Mouse (Mus musculus) testis, adult 2 months (tissue): ENCODE data around the gene Stk11ip. TPM values are rescaled to one million over a fixed set of nuclear protein-coding genes. Genes with fewer than 3 reads are reported as not detected.
A peak's percentile ranks its signal among the peaks of the same experiment; 100 is the strongest.

Experiments
- H3K27ac ChIP-seq: fragments of 200-500 bp; 2 replicates; pipeline ENCODE4 v1.5.1; 2012; ENCODE audit warnings: low read depth, low read length; ENCODE audit not compliant: control insufficient read depth, insufficient read depth
- H3K27me3 ChIP-seq: fragments of 200-500 bp; 2 replicates; pipeline ENCODE4 v1.6.1; 2012; ENCODE audit warnings: mild to moderate bottlenecking, low read length, moderate library complexity; ENCODE audit not compliant: control insufficient read depth, insufficient read depth
- H3K36me3 ChIP-seq: fragments of 200-500 bp; 2 replicates; pipeline ENCODE4 v1.6.1; 2012; ENCODE audit warnings: mild to moderate bottlenecking, low read length; ENCODE audit not compliant: control insufficient read depth, insufficient read depth
- H3K4me1 ChIP-seq: fragments of 200-500 bp; 2 replicates; pipeline ENCODE4 v1.6.1; 2012; ENCODE audit warnings: low read length; ENCODE audit not compliant: control insufficient read depth, insufficient read depth
- H3K4me3 ChIP-seq: fragments of 200-500 bp; 2 replicates; pipeline ENCODE4 v1.5.1; 2012; ENCODE audit warnings: low read depth, mild to moderate bottlenecking, low read length, moderate library complexity, mixed read lengths; ENCODE audit not compliant: control insufficient read depth
- CTCF ChIP-seq: fragments of 200-500 bp; IDR thresholded peaks from 2 replicates; pipeline ENCODE4 v1.5.1; 2012; ENCODE audit warnings: low read depth, mild to moderate bottlenecking, inconsistent platforms, low read length, moderate library complexity; ENCODE audit not compliant: control insufficient read depth, insufficient read depth, insufficient replicate concordance
- POLR2A ChIP-seq: fragments of 200-500 bp; IDR thresholded peaks from 2 replicates; pipeline ENCODE4 v1.6.1; 2012; ENCODE audit warnings: low read depth, mild to moderate bottlenecking, inconsistent platforms, low read length, moderate library complexity; ENCODE audit not compliant: control insufficient read depth
- polyA plus RNA-seq: library from polyadenylated mRNA; depleted of rRNA; stranded (reverse); fragments of >200 nt; gene quantifications from 2 replicates; pipeline ENCODE4 v1.2.3, GENCODE M21; 2012

Stk11ip gene
- polyA plus RNA-seq, 1 experiment: 24.2 TPM

DNA sequence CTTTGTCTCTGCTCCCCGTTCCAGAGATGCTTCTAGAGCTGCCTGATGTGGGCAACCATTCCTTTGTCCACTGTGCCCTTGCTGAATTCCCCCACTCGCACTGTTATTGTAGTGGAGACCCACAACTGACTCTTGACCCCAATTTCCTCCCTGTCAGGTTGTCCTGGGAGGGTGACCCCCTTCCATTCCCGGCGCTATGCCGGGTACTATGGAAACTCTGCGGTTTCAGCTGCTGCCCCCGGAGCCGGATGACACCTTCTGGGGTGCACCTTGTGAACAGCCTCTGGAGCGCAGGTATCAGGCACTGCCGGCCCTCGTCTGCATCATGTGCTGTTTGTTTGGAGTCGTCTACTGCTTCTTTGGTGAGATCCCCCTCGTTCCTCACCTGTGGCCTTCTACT is 41.3 kb upstream of the Stk11ip start:
- Histone ChIP-seq H3K4me3 (no peak overlapping the region), H3K36me3 (no peaks in the 10 kb centered on the region), H3K27ac (no peak overlapping the region), H3K4me1 (peaks cover 23% of the 10 kb centered on the region), H3K27me3 (no peaks in the 10 kb centered on the region)
- TF ChIP-seq POLR2A (no peak), CTCF (no peak)

DNA sequence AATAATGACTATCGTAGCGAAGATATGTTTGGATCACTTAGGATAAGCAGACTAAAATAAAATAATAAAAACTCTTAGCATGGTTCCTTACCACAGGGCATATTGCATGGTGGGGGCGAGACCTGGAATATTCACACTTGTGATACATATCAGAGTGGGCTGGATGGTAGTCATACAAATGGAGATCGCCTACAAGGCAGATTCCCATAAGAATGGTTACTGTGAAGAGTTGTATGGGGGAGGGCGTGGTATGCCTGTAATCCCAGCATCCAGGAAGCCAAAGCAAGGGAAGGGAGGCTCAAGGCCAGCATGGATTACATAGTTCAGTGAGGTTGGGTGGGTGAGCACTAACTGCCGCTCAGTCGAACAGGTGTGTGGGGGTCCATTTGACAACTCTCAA is 40.6 kb upstream of the Stk11ip start:
- TF ChIP-seq POLR2A: no peak
- TF ChIP-seq CTCF: no peak
- Histone ChIP-seq H3K27me3 (no peaks in the 10 kb centered on the region), H3K4me1 (peaks cover 19% of the 10 kb centered on the region), H3K4me3 (no peak overlapping the region), H3K27ac (no peak overlapping the region), H3K36me3 (no peaks in the 10 kb centered on the region)

DNA sequence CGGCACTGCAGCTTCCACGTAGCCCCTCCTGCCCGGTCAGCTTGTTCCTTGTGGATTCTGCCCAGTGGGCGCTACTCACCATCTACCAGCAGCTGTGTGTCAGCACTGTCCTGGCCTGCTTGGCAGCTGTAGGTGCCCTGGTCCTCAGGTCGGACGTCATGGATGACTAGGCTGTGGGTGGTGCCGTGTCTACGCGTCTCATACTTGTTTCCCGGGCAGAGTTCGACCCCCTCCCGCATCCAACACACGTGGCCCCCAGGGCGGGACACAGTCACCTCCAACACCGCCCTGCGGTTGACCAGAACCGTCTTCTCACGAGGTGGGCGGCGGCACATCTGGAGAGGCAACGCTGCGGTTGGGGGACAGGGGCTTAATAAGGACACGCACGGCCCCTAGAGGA is 34.8 kb upstream of the Stk11ip start:
- no peaks in the 10 kb centered on the region for H3K27me3 ChIP-seq
- no peaks in the 10 kb centered on the region for H3K36me3 ChIP-seq
- TF ChIP-seq POLR2A (no peak), CTCF (no peak)
- H3K4me3 ChIP-seq: no peak overlapping the region
- H3K4me1 ChIP-seq: peaks cover 16% of the 10 kb centered on the region
- H3K27ac ChIP-seq: no peak overlapping the region

DNA sequence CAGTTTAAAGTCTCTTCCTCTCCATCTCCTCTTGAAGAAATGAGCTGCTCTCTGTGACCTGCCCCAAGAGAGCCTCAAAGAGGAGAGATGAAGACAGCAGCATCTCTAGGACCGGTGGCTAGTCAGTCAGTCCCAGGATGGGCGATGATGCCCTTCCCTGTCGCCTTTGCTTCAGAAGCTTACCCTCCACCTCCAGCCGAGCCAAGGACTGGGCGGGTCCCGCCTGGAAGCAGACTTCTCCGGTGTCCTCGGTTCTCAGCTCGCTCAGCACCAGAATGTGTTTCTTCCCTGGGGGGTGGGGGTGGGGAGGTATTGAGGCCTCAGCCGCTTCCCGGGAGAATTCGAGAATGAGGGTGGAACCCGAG is 34.3 kb upstream of the Stk11ip start:
- no peak overlapping the region for H3K27ac ChIP-seq
- no peaks in the 10 kb centered on the region for H3K27me3 ChIP-seq
- no peaks in the 10 kb centered on the region for H3K36me3 ChIP-seq
- TF ChIP-seq CTCF (no peak), POLR2A (no peak)
- H3K4me3 ChIP-seq: no peak overlapping the region; the same call in 1 of the 2 replicates
- H3K4me1 ChIP-seq: peaks cover 16% of the 10 kb centered on the region

DNA sequence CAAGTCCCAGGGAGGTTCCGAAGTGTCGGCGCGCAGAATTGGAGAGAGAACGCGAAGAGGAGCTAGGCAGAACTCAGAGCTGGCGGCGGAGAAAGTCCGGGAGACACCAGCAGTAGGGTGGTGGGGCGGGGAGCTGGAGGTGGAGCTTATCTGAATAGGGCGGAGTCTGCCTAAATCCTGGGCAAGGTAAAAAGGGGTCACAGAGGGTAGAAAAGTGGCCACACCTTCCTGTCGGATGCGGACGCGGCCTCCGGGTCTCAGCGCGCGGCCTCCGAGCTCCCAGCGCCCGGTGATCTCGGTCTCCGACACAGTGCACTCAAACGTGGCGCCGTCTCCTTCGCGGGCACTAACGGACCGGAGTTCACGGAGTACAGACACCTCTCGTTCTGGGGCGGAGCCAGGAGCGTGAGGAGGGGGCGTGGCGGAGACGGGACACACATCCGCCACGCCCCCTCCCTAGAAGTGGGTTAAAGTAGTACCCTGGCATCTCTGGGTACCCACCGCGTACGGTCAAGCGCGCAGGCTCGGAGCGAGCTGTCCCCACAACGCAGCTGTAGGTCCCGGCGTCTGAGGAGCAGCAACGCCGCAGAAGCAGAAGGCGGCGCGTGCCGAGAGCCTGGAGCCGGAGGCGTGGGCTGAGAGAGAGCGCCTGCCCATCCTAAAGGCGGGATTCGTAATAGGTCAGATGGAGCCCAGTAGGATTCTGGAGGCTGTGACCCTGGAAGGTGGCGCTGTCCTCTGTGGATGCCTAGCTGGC is 33.7 kb upstream of the Stk11ip start:
- Histone ChIP-seq H3K4me1 (peaks cover 16% of the 10 kb centered on the region), H3K36me3 (no peaks in the 10 kb centered on the region), H3K27ac (no peak overlapping the region), H3K27me3 (no peaks in the 10 kb centered on the region), H3K4me3 (peak overlapping the region; percentile 61)
- TF ChIP-seq CTCF: no peak
- no peak for TF ChIP-seq POLR2A

DNA sequence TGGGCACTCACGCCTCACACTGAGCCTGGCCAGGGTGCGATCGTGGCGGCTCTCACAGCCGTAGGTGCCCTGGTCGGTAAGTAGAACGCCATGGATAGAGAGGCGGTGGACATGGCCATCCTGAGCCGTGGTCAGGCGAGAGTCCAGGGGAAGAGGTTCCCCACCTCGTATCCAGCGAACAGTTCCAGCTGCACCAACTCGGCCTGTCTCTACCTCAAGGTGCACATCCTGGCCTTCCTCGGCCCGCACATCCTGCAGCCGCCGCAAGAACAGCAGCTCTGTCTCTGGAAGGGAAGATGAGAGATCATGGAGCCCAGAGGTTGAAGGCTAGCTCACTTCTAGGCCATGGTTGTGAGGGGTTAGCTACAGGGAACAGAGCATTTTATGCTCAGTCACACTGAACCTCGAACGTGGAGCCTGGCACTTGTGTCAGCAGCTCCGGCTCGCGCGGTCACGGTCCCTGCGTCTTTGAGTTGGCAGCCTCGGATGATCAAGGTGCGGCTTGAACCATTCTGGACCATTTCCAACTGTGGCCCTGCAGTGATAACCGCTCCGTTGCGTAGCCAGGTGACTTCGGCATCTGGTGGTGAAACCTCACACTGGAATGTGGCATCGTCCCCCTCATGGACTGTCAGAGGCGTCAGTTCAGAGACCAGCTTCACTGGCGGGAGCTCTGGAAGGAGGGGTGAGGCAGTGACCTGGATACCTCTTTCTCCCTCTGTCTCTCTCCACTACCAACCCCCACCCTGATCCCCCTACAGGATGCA is 30.4 kb upstream of the Stk11ip start:
- peaks cover 16% of the 10 kb centered on the region for H3K4me1 ChIP-seq
- H3K4me3 ChIP-seq: no peak overlapping the region
- no peak for TF ChIP-seq CTCF
- no peak for TF ChIP-seq POLR2A
- H3K36me3 ChIP-seq: no peaks in the 10 kb centered on the region
- H3K27ac ChIP-seq: no peak overlapping the region
- no peaks in the 10 kb centered on the region for H3K27me3 ChIP-seq

DNA sequence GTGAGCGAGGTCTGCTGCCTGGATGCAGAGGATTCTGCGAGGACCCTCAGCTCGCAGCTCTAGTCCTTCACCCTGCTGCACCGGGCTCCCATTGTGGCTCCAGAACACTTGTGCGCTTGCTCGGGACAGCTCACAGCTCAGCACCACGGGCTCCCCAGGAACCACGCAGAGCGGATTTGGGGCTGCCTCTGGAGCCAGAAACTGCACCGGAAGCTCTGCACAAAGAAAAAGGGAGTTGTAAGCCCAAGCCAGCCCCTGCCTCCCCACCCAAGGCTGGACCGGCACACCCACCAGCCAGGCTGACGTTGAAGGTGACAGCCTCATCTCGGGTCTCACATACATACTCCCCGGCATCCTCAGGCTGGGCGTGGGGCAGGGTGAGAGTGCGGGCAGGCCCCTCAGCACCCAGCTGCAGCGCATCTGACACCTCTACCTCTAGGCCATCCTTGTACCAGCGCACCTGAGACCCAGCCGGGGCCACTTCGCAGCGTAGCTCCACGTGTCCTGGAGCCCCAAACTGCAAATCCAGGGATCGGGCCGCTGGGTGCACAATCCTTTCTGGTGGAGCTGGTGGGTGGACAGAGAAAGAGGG is 28.7 kb upstream of the Stk11ip start:
- Histone ChIP-seq H3K36me3 (no peaks in the 10 kb centered on the region), H3K27me3 (no peaks in the 10 kb centered on the region), H3K4me3 (no peak overlapping the region), H3K27ac (no peak overlapping the region), H3K4me1 (peaks cover 5% of the 10 kb centered on the region)
- no peak for TF ChIP-seq CTCF
- no peak for TF ChIP-seq POLR2A
